Mouse (Mus musculus): Measurements from ENCODE around the gene Prkcz.

GRCm38 (mm10) chr4:155279926-155280767 is 81.0 kb downstream of the Prkcz start:
- no peak for TF ChIP-seq CTCF (IDR thresholded peaks at IDR 0.05; ENCODE audit: low read depth, low read length)
- TF ChIP-seq POLR2A (IDR thresholded peaks at IDR 0.05; ENCODE audit: insufficient read depth, low read length): no peak
